Mouse (Mus musculus) cortical plate, adult 2 months (tissue): ENCODE results near the gene Icam4. TPM values are rescaled to one million over a fixed set of nuclear protein-coding genes. Genes with fewer than 3 reads are reported as not detected.
"Not testable (repeated sequence)": the region's sequence is repeated elsewhere in the genome, so short reads cannot be mapped to it uniquely, and the experiment has no call there.

Experiments used
- H3K27ac ChIP-seq: fragments of 200-500 bp; 2 replicates; pipeline ENCODE4 v1.5.1; 2012; ENCODE audit warnings: low read length, control low read depth, inconsistent platforms; ENCODE audit not compliant: insufficient read depth
- H3K4me1 ChIP-seq: fragments of 200-500 bp; 2 replicates; pipeline ENCODE4 v1.6.1; 2011; ENCODE audit warnings: low read length; ENCODE audit not compliant: control insufficient read depth, insufficient read depth
- H3K4me3 ChIP-seq: fragments of 200-500 bp; 2 replicates; pipeline ENCODE4 v1.5.1; 2011; ENCODE audit warnings: mild to moderate bottlenecking, low read length, control low read depth; ENCODE audit not compliant: insufficient read depth
- CTCF ChIP-seq: fragments of 200-500 bp; IDR thresholded peaks from 2 replicates; pipeline ENCODE4 v1.5.1; 2011; ENCODE audit warnings: mild to moderate bottlenecking, control low read depth, low read length; ENCODE audit not compliant: insufficient read depth; ENCODE audit errors: extremely low read depth
- POLR2A ChIP-seq: fragments of 200-500 bp; IDR thresholded peaks from 2 replicates; pipeline ENCODE4 v1.6.1; 2011; ENCODE audit warnings: mild to moderate bottlenecking, low read length, control low read depth; ENCODE audit not compliant: insufficient read depth; ENCODE audit errors: extremely low read depth
- polyA plus RNA-seq: library from polyadenylated mRNA; depleted of rRNA; stranded (reverse); fragments of >200 nt; gene quantifications from 2 replicates; pipeline ENCODE4 v1.2.3, GENCODE M21; 2012; rRNA removed

Icam4 gene
- polyA plus RNA-seq, 1 experiment, result 1.7 TPM

GRCm38 (mm10) chr9:21043563-21043962 lies 14.4 kb downstream of the Icam4 start:
- no peak overlapping the region for H3K27ac ChIP-seq
- no peak overlapping the region for H3K4me3 ChIP-seq
- TF ChIP-seq POLR2A (no peak), CTCF (no peak)
- H3K4me1 ChIP-seq, result peaks cover 6% of the 10 kb centered on the region

GRCm38 (mm10) chr9:21044785-21045184 lies 15.6 kb downstream of the Icam4 start:
- not testable (repeated sequence) for H3K27ac ChIP-seq, H3K4me1 ChIP-seq, H3K4me3 ChIP-seq

- Histone ChIP-seq H3K27ac (no peak overlapping the region), H3K4me3 (no peak overlapping the region), H3K4me1 (peaks cover 6% of the 10 kb centered on the region)
- TF ChIP-seq CTCF, result no peak
- no peak for TF ChIP-seq POLR2A
These were observed 16.1 kb downstream of the Icam4 start for GRCm38 (mm10) chr9:21045235-21045634.

- no peak overlapping the region for H3K4me3 ChIP-seq
- H3K27ac ChIP-seq, result no peak overlapping the region
- H3K4me1 ChIP-seq, result no peaks in the 10 kb centered on the region
- TF ChIP-seq POLR2A, result no peak
- TF ChIP-seq CTCF, result no peak
These were observed 22.4 kb downstream of the Icam4 start for GRCm38 (mm10) chr9:21051578-21051977.

- H3K4me1 ChIP-seq, result no peaks in the 10 kb centered on the region; the same call in 1 of the 2 replicates
- H3K4me3 ChIP-seq, result no peak overlapping the region
- TF ChIP-seq POLR2A (no peak), CTCF (no peak)
- peak overlapping the region; percentile 51 for H3K27ac ChIP-seq
These were observed 33.8 kb downstream of the Icam4 start for GRCm38 (mm10) chr9:21062928-21063327.

GRCm38 (mm10) chr9:21067006-21067684 lies 38.0 kb downstream of the Icam4 start, which contains the start of gene Zglp1:
TSS of gene Zglp1 (minus strand) at chr9:21067093.
- peaks cover 7% of the 10 kb centered on the region for H3K4me1 ChIP-seq
- TF ChIP-seq POLR2A, result no peak
- TF ChIP-seq CTCF, result no peak
- H3K4me3 ChIP-seq, result no peak within 1 kb of the TSS
- H3K27ac ChIP-seq, result no peak within 1 kb of the TSS

GRCm38 (mm10) chr9:21072641-21073040 lies 43.5 kb downstream of the Icam4 start:
- TF ChIP-seq CTCF, result no peak
- TF ChIP-seq POLR2A, result no peak
- peak overlapping the region; percentile 16; the same call in 1 of the 2 replicates for H3K27ac ChIP-seq
- H3K4me1 ChIP-seq, result peaks cover 7% of the 10 kb centered on the region
- peak overlapping the region; percentile 70 for H3K4me3 ChIP-seq

GRCm38 (mm10) chr9:21073044-21073840 lies 44.1 kb downstream of the Icam4 start, which contains the start of the genes Gm49373 and Fdx1l:
TSS of gene Gm49373 (minus strand) at chr9:21073096.
TSS of gene Fdx1l (minus strand) at chr9:21073614.
- Histone ChIP-seq H3K27ac (peak within 1 kb of the TSS; percentile 31), H3K4me1 (peaks cover 7% of the 10 kb centered on the region), H3K4me3 (peak within 1 kb of the TSS; percentile 70)
- no peak for TF ChIP-seq CTCF
- peak; percentile 83 for TF ChIP-seq POLR2A

- Histone ChIP-seq H3K4me1 (peaks cover 7% of the 10 kb centered on the region), H3K27ac (no peak overlapping the region), H3K4me3 (no peak overlapping the region)
- TF ChIP-seq CTCF, result no peak
- no peak for TF ChIP-seq POLR2A
These were observed 45.0 kb downstream of the Icam4 start for GRCm38 (mm10) chr9:21074173-21074572.

GRCm38 (mm10) chr9:21075625-21076024 lies 46.5 kb downstream of the Icam4 start:
- TF ChIP-seq CTCF, result no peak
- TF ChIP-seq POLR2A, result no peak
- Histone ChIP-seq H3K27ac (no peak overlapping the region), H3K4me1 (peaks cover 7% of the 10 kb centered on the region), H3K4me3 (no peak overlapping the region)

Other genes starting within 250 kb of the Icam4 start
- gene Col5a3, start 214.3 kb upstream of the Icam4 start, polyA plus RNA-seq, result 1.2 and 1.3 TPM in 2 replicates
- gene Rdh8, start 210.9 kb upstream of the Icam4 start, polyA plus RNA-seq, result not detected in 2 replicates
- gene A230050P20Rik, start 160.7 kb upstream of the Icam4 start, polyA plus RNA-seq, result 237 and 256 TPM in 2 replicates
- 12.6 and 14.5 TPM in 2 replicates for gene Angptl6, start 149.6 kb upstream of the Icam4 start, polyA plus RNA-seq
- gene Ppan, start 141.2 kb upstream of the Icam4 start, polyA plus RNA-seq, result 41.7 and 43.4 TPM in 2 replicates
- gene Eif3g, start 130.8 kb upstream of the Icam4 start, polyA plus RNA-seq, result 114 and 115 TPM in 2 replicates
- 31.7 and 31.9 TPM in 2 replicates for gene Dnmt1, start 69.5 kb upstream of the Icam4 start, polyA plus RNA-seq
- gene S1pr2, start 52.6 kb upstream of the Icam4 start, polyA plus RNA-seq, result 1.4 and 1.5 TPM in 2 replicates
- 108 and 109 TPM in 2 replicates for gene Mrpl4, start 26.6 kb upstream of the Icam4 start, polyA plus RNA-seq
- gene Icam1, start 13.4 kb upstream of the Icam4 start, polyA plus RNA-seq, result 2.8 and 3.6 TPM in 2 replicates
- 176 and 200 TPM in 2 replicates for gene Icam5, start 2.7 kb downstream of the Icam4 start, polyA plus RNA-seq
- gene Zglp1, start 37.7 kb downstream of the Icam4 start, polyA plus RNA-seq, result 1.8 and 2.1 TPM in 2 replicates
- gene Gm49373, start 43.7 kb downstream of the Icam4 start, polyA plus RNA-seq, result 2.4 and 2.7 TPM in 2 replicates
- gene Fdx1l, start 44.2 kb downstream of the Icam4 start, polyA plus RNA-seq, result 157 and 160 TPM in 2 replicates
- gene Gm38431, start 62.6 kb downstream of the Icam4 start, polyA plus RNA-seq, result 2.3 and 3.0 TPM in 2 replicates
- 24.3 and 26.1 TPM in 2 replicates for gene Raver1, start 62.6 kb downstream of the Icam4 start, polyA plus RNA-seq
- gene Tyk2, start 101.9 kb downstream of the Icam4 start, polyA plus RNA-seq, result 16.4 and 18.6 TPM in 2 replicates
- gene Cdc37, start 120.6 kb downstream of the Icam4 start, polyA plus RNA-seq, result 158 and 168 TPM in 2 replicates
- 77.0 and 80.1 TPM in 2 replicates for gene Pde4a, start 136.3 kb downstream of the Icam4 start, polyA plus RNA-seq
- 62.3 and 65.9 TPM in 2 replicates for gene Keap1, start 210.0 kb downstream of the Icam4 start, polyA plus RNA-seq
- 20.8 and 24.3 TPM in 2 replicates for gene S1pr5, start 219.1 kb downstream of the Icam4 start, polyA plus RNA-seq
- 40.3 and 42.7 TPM in 2 replicates for gene Atg4d, start 235.9 kb downstream of the Icam4 start, polyA plus RNA-seq